Mouse (Mus musculus): ENCODE measurements around the gene Pifo.

Gene Pifo

DNA sequence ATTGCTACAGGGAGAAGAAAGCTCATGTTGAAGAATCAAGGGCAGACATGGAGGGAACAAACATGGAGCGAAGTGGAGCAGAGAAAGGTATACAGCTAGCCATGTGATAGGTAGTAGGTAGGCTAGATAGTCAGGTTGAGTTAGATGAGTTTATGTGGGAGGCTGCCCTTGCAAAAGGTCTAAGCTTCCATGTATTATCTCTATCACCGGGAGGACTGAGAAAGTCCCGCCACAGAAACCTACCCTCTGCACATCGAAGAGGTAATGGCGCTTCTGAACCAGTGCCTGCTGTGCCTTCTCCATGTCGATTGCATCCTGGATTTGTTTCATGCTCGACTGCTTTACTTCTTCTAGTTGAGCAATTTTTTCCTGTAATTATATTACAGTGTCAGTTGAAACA, 63.1 kb downstream of the Pifo start:
- DNase-seq = no peak
